Mouse (Mus musculus): ENCODE measurements around the gene Cyp26c1. TPM values are rescaled to one million over a fixed set of nuclear protein-coding genes. Genes with fewer than 3 reads are reported as not detected.

Cyp26c1 gene
- total and polyA plus RNA-seq, 2 experiments from 2014 or later: not detected

- Histone ChIP-seq H3K4me1 (ENCODE audit: insufficient read depth) (no peaks in the 10 kb centered on the region), H3K9me3 (ENCODE audit: low read length) (no peaks in the 10 kb centered on the region), H3K4me2 (ENCODE audit: low read depth) (no peak overlapping the region), H3K4me3 (ENCODE audit: low read depth, low read length) (no peak overlapping the region), H3K9ac (no peak overlapping the region), H3K27me3 (ENCODE audit: insufficient read depth, low read length) (no peaks in the 10 kb centered on the region), H3K36me3 (ENCODE audit: insufficient read depth) (no peaks in the 10 kb centered on the region), H3K27ac (ENCODE audit: low read depth, low read length) (no peak overlapping the region)
- no peak for TF ChIP-seq CTCF (IDR thresholded peaks at IDR 0.05; ENCODE audit: low read depth)
- ATAC-seq (no peak), DNase-seq (no peak)
- WGBS: 92% methylated on average over 5 of the region's 5 CpGs
These were observed 16.7 kb upstream of the Cyp26c1 start for GRCm38 (mm10) chr19:37668657-37669056.

GRCm38 (mm10) chr19:37669486-37669885 lies 15.9 kb upstream of the Cyp26c1 start:
- DNase-seq (no peak), ATAC-seq (no peak)
- Histone ChIP-seq H3K36me3 (ENCODE audit: insufficient read depth) (no peaks in the 10 kb centered on the region), H3K4me1 (ENCODE audit: insufficient read depth) (no peaks in the 10 kb centered on the region), H3K4me2 (ENCODE audit: low read depth) (no peak overlapping the region), H3K4me3 (ENCODE audit: low read depth, low read length) (no peak overlapping the region), H3K9me3 (ENCODE audit: low read length) (no peaks in the 10 kb centered on the region), H3K9ac (no peak overlapping the region), H3K27ac (ENCODE audit: low read depth, low read length) (no peak overlapping the region), H3K27me3 (ENCODE audit: insufficient read depth, low read length) (no peaks in the 10 kb centered on the region)
- TF ChIP-seq CTCF (IDR thresholded peaks at IDR 0.05; ENCODE audit: low read depth): no peak
- WGBS: 63% methylated on average over 5 of the region's 5 CpGs

GRCm38 (mm10) chr19:37673393-37673792 lies 12.0 kb upstream of the Cyp26c1 start:
- Histone ChIP-seq H3K4me1 (ENCODE audit: insufficient read depth) (no peaks in the 10 kb centered on the region), H3K4me3 (ENCODE audit: low read depth, low read length) (no peak overlapping the region), H3K9ac (no peak overlapping the region), H3K27me3 (ENCODE audit: insufficient read depth, low read length) (no peaks in the 10 kb centered on the region), H3K9me3 (ENCODE audit: low read length) (no peaks in the 10 kb centered on the region), H3K36me3 (ENCODE audit: insufficient read depth) (no peaks in the 10 kb centered on the region), H3K27ac (ENCODE audit: low read depth, low read length) (no peak overlapping the region), H3K4me2 (ENCODE audit: low read depth) (no peak overlapping the region)
- ATAC-seq (no peak), DNase-seq (no peak)
- TF ChIP-seq CTCF (IDR thresholded peaks at IDR 0.05; ENCODE audit: low read depth): no peak
- 58% methylated on average over 12 of the region's 12 CpGs for WGBS

DNA sequence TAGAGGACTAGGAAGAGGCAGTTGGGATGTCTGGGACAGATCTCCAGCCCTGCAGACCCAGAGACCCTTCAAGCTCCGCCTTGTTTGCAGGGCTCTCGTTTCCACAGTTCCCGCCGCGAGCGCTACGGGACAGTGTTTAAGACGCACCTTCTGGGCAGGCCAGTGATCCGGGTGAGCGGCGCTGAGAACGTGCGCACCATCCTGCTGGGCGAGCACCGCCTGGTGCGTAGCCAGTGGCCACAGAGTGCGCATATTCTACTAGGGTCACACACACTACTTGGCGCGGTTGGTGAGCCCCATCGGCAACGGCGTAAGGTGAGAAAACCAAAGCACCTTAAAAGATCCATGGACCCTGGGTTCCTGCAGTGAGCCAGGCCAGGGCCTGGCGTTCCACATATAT lies 966 bp downstream of the Cyp26c1 start:
- Histone ChIP-seq H3K36me3 (ENCODE audit: insufficient read depth) (no peaks in the 10 kb centered on the region; the same call in 1 of the 2 replicates), H3K4me1 (ENCODE audit: insufficient read depth) (no peaks in the 10 kb centered on the region), H3K9me3 (ENCODE audit: low read length) (no peaks in the 10 kb centered on the region), H3K9ac (no peak overlapping the region), H3K27ac (ENCODE audit: low read depth, low read length) (no peak overlapping the region), H3K27me3 (ENCODE audit: insufficient read depth, low read length) (peaks cover 81% of the 10 kb centered on the region), H3K4me3 (ENCODE audit: low read depth, low read length) (no peak overlapping the region), H3K4me2 (ENCODE audit: low read depth) (no peak overlapping the region)
- TF ChIP-seq CTCF (IDR thresholded peaks at IDR 0.05; ENCODE audit: low read depth): no peak
- WGBS: 6% methylated on average over 23 of the region's 23 CpGs
- DNase-seq (no peak), ATAC-seq (no peak)

DNA sequence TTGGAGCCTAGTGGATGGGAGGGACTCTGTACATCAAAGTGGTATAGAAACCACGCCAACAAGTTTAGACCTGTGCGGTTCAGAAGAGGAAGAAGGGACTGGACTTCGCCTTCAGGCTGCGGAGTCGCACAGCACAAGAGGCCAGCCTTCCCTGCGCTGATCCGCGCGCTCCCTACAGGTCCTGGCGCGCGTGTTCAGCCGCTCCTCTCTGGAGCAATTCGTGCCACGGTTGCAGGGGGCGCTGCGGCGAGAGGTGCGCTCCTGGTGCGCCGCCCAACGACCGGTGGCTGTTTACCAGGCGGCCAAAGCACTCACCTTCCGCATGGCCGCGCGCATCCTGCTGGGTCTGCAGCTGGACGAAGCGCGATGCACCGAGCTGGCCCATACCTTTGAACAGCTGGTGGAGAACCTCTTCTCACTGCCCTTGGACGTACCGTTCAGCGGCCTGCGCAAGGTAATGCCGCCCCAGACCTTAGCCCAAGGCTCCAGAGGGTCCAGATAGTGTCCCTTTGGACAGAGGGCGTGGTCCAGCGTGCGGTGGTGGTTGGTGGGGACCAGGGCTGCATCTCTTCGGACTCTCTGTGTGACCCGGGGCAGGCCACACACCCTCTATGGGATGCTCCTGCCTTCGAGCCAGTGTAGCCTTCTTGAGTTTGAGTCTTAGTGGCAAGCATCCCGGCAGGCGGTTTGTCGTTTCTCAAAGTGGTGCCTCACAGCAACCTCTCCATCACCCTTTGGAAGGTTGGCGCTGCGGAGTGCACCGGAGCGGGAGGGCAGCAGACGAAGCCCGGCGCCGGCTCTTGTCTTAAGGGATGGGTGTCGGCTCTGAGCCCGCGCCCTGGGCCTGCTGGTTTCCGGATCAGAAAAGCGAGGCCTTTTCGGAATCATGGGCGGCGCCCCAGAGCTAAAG lies 1.8 kb downstream of the Cyp26c1 start:
- ATAC-seq (peak; percentile 26; the same call in 1 of the 2 replicates), DNase-seq (peak; percentile 21)
- no peaks in the 10 kb centered on the region; the same call in 1 of the 2 replicates for H3K36me3 ChIP-seq (ENCODE audit: insufficient read depth)
- H3K9me3 ChIP-seq (ENCODE audit: low read length): no peaks in the 10 kb centered on the region
- no peak overlapping the region for H3K27ac ChIP-seq (ENCODE audit: low read depth, low read length)
- no peaks in the 10 kb centered on the region for H3K4me1 ChIP-seq (ENCODE audit: insufficient read depth)
- H3K9ac ChIP-seq: no peak overlapping the region
- no peak overlapping the region for H3K4me2 ChIP-seq (ENCODE audit: low read depth)
- 5% methylated on average over 62 of the region's 62 CpGs for WGBS
- H3K27me3 ChIP-seq (ENCODE audit: insufficient read depth, low read length): peaks cover 90% of the 10 kb centered on the region
- peak; percentile 55 for TF ChIP-seq CTCF (IDR thresholded peaks at IDR 0.05; ENCODE audit: low read depth)
- H3K4me3 ChIP-seq (ENCODE audit: low read depth, low read length): no peak overlapping the region

- H3K27me3 ChIP-seq (ENCODE audit: insufficient read depth, low read length): peaks cover 99% of the 10 kb centered on the region
- H3K4me2 ChIP-seq (ENCODE audit: low read depth): no peak overlapping the region
- H3K9ac ChIP-seq: no peak overlapping the region
- ATAC-seq: no peak
- H3K36me3 ChIP-seq (ENCODE audit: insufficient read depth): no peaks in the 10 kb centered on the region
- 49% methylated on average over 5 of the region's 5 CpGs for WGBS
- no peak overlapping the region for H3K27ac ChIP-seq (ENCODE audit: low read depth, low read length)
- peak; percentile 1 for DNase-seq
- peaks cover 4% of the 10 kb centered on the region; the same call in 1 of the 2 replicates for H3K4me1 ChIP-seq (ENCODE audit: insufficient read depth)
- no peak for TF ChIP-seq CTCF (IDR thresholded peaks at IDR 0.05; ENCODE audit: low read depth)
- no peaks in the 10 kb centered on the region for H3K9me3 ChIP-seq (ENCODE audit: low read length)
- H3K4me3 ChIP-seq (ENCODE audit: low read depth, low read length): no peak overlapping the region
These were observed 4.1 kb downstream of the Cyp26c1 start for GRCm38 (mm10) chr19:37689478-37689877.

GRCm38 (mm10) chr19:37690716-37691115 lies 5.3 kb downstream of the Cyp26c1 start:
- no peak overlapping the region for H3K27ac ChIP-seq (ENCODE audit: low read depth, low read length)
- H3K4me3 ChIP-seq (ENCODE audit: low read depth, low read length): no peak overlapping the region
- ATAC-seq (no peak; the same call in 1 of the 2 replicates), DNase-seq (no peak)
- peaks cover 4% of the 10 kb centered on the region; the same call in 1 of the 2 replicates for H3K4me1 ChIP-seq (ENCODE audit: insufficient read depth)
- H3K9me3 ChIP-seq (ENCODE audit: low read length): no peaks in the 10 kb centered on the region
- no peaks in the 10 kb centered on the region for H3K36me3 ChIP-seq (ENCODE audit: insufficient read depth)
- H3K27me3 ChIP-seq (ENCODE audit: insufficient read depth, low read length): peaks cover 100% of the 10 kb centered on the region
- H3K4me2 ChIP-seq (ENCODE audit: low read depth): 0 out of 2 replicates have a peak overlapping the region, but pooled peaks have one; percentile 6
- 1% methylated on average over 29 of the region's 29 CpGs for WGBS
- no peak overlapping the region for H3K9ac ChIP-seq
- TF ChIP-seq CTCF (IDR thresholded peaks at IDR 0.05; ENCODE audit: low read depth): peak; percentile 47
